Mouse (Mus musculus) adrenal gland, postnatal 36 days (tissue): Measurements from ENCODE around the gene Thumpd1. TPM values are rescaled to one million over a fixed set of nuclear protein-coding genes. Genes with fewer than 3 reads are reported as not detected.
"Not testable (repeated sequence)": the region's sequence is repeated elsewhere in the genome, so short reads cannot be mapped to it uniquely, and the experiment has no call there.

Source experiments
- DNase-seq, 2 experiments: peaks; one replicate each; pipeline ENCODE4 v3.0.0; 2021; ENCODE audit warnings: mixed read lengths in 1 of 2
- long read RNA-seq, 2 experiments: library from polyadenylated mRNA; stranded (forward); transcript quantifications; one replicate each; pipeline ENCODE4 v2.0.0; 2021; ENCODE audit warnings: borderline sequencing depth in 2 of 2
- total RNA-seq, 2 experiments: library from RNA; stranded (reverse); gene quantifications; 2 replicates each; pipeline ENCODE4 v1.2.3; 2021

Gene Thumpd1
- 10 to 100 TPM; 33.9 to 34.4 TPM for total RNA-seq
- long read RNA-seq, experiment 1, transcript Thumpd1-201 (4 exons, 2,689 nt), result major isoform, 39 of 53 reads
- long read RNA-seq, experiment 1, partial matches to known transcripts, result 13 of 53 reads
- long read RNA-seq, experiment 1, other reads (novel, unspliced or antisense), result 1 of 53 reads
- long read RNA-seq, experiment 2, transcript Thumpd1-201 (4 exons, 2,689 nt), result major isoform, 8 of 9 reads
- long read RNA-seq, experiment 2, partial matches to known transcripts, result 0 of 9 reads
- long read RNA-seq, experiment 2, other reads (novel, unspliced or antisense), result 1 of 9 reads

GRCm38 (mm10) chr7:119720253-119720946, at the start of gene Thumpd1:
Thumpd1 (minus strand) TSS chr7:119720798.
- DNase-seq, result peak; percentile 95 to 96

DNA sequence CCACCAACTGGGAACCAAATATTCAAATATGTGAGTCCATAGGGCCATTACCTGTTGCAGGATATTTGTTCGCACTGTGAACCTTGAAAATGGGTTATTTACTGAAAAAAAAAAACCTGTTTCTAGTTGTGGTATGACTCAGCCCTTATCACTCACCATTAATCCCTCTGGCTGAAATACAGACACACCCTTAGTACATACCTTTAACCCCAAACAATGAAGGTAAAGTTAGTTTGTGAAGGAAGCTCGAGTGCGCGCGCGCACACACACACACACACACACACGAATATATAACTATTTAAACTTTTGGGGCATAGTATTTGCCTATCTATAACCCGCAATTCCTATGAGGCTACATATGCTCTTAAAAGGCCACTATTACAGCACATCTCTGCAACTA, 49.3 kb upstream of the Thumpd1 start:
- no peak for DNase-seq

- no peak for DNase-seq
These were observed 46.4 kb upstream of the Thumpd1 start for GRCm38 (mm10) chr7:119766996-119767395.

GRCm38 (mm10) chr7:119764377-119764776, 43.8 kb upstream of the Thumpd1 start:
- no peak for DNase-seq

DNA sequence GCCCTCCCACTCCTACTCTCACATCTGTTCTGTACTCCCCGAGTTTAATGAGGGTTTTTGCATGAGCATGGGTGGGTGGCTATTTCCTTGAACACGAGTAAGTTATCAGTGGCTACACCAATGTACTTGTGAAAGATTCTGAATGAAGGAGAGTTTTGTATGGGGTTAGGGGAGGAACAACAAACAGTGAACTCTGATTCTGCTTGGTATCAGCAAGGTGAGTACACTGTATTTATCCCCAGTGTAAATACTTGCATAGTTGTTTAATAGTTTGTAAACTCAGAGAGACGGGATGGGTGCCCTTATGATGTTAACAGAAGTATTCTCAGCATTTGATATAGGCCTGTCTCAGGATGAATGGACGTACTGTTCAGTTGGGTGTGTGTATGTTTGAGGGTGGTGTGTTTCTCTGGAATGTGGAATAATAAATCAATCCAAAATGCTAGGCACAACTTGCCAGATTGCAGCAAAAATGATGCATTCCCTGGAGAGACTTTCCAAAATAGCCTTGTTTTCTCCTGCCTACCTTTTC, 41.6 kb upstream of the Thumpd1 start:
- DNase-seq, result no peak

GRCm38 (mm10) chr7:119760527-119760951, 39.9 kb upstream of the Thumpd1 start, which contains the start of gene Acsm3:
Acsm3 (plus strand) TSS chr7:119760923.
- DNase-seq, result peak; percentile 46 to 55

- no peak for DNase-seq
These were observed 33.1 kb upstream of the Thumpd1 start for GRCm38 (mm10) chr7:119753696-119754095.

GRCm38 (mm10) chr7:119749942-119750341, 29.3 kb upstream of the Thumpd1 start:
- DNase-seq, result peak; percentile 43 to 66

DNA sequence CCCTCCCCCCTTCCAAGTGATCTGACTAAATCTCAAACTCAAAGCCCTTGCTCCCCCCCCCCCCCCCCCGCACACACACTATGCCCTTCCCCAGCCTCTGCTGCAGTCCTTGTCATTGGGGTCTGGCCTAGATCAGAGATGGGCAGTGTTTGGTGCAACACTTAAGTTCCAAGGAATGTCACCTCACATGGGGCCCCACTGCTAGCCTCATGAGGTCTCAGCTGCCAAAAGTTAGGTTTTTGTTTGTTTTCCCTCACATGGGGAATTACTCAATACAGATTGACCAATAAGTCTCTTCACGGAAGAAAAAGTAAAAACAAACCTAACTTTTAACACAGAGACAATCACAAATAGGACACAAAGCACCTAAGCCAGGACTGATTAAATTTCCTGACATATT, 28.2 kb upstream of the Thumpd1 start:
- DNase-seq, result no peak

DNA sequence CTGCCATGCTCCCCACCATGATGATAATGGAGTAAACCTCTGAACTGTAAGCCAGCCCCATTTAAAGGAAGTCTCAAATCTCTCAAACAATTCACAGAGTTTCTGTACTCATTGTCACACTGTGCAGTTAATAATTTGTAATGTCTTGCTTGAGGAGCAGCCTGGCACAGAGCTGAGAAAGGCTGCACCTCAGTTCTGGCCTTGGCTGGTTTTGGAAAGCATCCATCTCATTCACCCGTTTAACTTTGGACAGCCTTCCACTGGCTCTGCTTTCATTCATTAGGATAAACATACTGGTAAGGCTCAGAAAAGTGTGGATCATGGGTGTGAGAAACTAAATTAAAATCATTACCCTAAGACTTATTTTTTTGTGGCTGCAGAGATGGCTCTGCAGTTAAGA, 25.3 kb upstream of the Thumpd1 start:
- peak in 1 of 2 experiments; percentile 11 for DNase-seq

DNA sequence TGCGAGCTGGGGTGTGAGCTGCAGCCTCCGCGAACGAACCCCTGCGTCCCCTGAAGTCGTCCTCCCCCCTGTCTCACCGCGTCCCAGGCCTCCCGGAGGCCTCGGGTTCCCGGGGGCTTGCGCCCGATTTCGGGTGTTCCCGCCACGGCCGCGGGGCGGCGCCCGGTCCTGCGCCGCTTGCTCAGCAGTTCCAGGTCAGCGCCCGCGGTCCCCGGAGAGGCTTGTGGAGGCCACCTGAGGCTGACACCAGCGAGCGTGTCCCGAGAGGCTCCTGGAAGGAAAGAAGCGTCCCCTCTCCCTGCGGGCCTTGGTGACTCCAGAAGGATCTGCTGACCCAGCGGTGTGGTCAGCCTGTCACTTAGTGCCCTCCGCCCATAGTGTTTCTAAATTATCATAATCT, 23.7 kb upstream of the Thumpd1 start:
- DNase-seq, result peak; percentile 33 to 34

GRCm38 (mm10) chr7:119739798-119740468, 19.3 kb upstream of the Thumpd1 start:
- not testable (repeated sequence) for DNase-seq

DNA sequence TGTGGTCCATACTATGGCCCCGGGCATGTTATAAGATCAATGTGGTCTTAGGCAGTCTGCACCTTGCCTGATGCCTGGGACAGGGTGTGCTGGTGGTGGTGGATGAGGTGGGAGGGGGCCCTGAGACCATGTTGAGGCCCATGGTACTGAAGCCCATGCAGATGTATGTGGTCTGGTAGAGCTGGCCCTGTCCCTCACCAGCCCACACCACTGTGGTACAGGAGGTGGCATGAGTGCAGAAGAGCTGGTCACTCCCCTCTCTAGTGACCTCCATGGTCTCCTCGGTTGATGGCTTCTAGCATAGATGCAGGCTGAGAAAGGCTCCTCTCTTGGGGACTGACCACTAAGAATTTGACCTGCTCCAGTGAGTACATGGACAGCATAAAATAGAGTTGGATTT, 18.3 kb upstream of the Thumpd1 start:
- DNase-seq, result no peak

- DNase-seq, result peak; percentile 22 to 33
These were observed 10.7 kb upstream of the Thumpd1 start for GRCm38 (mm10) chr7:119731262-119731661.

- DNase-seq, result peak; percentile 31 to 52
These were observed 7.0 kb upstream of the Thumpd1 start for GRCm38 (mm10) chr7:119727621-119728020.

GRCm38 (mm10) chr7:119720947-119721310, 331 bp upstream of the Thumpd1 start:
- DNase-seq, result no peak

DNA sequence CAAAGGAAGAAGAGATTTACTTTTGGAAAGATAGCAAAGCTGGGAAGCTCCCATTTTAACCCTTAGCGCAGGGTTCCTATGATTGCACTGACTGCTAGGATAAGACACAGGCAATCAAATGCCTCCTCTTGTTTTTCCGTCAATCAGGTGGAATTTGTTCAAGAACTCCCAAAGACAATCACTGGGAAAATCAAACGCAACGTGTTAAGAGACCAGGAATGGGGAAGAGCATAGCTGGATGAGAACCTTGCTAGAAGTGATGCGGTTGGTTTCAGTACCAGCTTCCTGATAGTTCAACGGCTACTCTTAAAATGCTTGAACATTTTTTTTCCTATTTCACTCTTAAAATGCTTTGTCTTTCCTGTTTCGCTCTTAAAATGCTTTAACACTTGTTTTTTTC, 6.5 kb downstream of the Thumpd1 start:
- no peak for DNase-seq

DNA sequence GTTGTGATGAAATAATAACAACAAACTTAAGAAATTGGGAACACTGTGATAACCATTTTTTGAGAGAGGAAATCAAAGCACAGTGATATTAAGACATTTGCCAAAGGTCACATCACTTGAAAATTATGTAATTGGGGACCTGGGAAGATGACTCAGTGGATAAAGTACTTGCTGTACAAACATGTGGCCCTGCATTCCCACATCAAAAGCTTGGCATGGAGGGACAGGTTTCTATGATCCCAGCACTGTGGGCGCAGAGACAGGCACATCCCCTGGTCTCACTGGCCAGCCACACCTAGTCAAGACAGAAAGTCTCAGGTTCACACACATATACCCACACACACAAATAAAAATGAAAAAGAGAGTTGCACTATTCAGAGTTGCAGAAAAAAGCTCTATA, 25.7 kb downstream of the Thumpd1 start:
- peak; percentile 8 to 46 for DNase-seq

DNA sequence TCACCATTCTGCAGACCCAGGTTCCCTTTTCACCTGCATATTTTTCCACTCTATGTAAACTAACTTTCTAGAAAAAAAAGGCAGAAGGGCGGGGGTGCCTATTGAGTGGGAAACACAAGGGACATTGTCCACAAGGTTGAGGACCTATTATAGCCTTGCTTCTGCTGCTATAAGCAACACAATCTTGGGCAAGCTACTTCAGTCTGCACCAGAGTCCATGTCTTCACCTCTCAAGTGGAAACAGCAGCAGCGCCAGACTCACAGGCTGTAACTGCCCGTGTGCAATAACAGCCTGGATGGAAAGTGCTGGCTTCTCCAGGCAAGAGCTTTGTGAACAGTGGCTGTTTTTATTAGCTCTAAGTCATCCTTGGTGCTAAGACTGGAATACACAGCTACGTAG, 28.3 kb downstream of the Thumpd1 start:
- no peak for DNase-seq

GRCm38 (mm10) chr7:119689726-119690125, 30.9 kb downstream of the Thumpd1 start, which contains the start of gene Acsm4:
Acsm4 (plus strand) TSS chr7:119690026.
- DNase-seq, result no peak

GRCm38 (mm10) chr7:119682699-119683098, 37.9 kb downstream of the Thumpd1 start:
- no peak for DNase-seq

- DNase-seq, result no peak
These were observed 40.5 kb downstream of the Thumpd1 start for GRCm38 (mm10) chr7:119680107-119680506.

GRCm38 (mm10) chr7:119673465-119673864, 47.1 kb downstream of the Thumpd1 start:
- peak; percentile 18 to 47 for DNase-seq
